Mouse (Mus musculus) limb, embryonic 12.5 days (tissue): ENCODE results near the gene Zfp36. TPM values are rescaled to one million over a fixed set of nuclear protein-coding genes. Genes with fewer than 3 reads are reported as not detected.
A peak's percentile ranks its signal among the peaks of the same experiment; 100 is the strongest.
"Not testable (repeated sequence)": the region's sequence is repeated elsewhere in the genome, so short reads cannot be mapped to it uniquely, and the experiment has no call there.

Experiments used
- ATAC-seq: fragments of 200-750 bp; cut with Nextera tagmentation; 2 replicates; pipeline ENCODE4 v1.8.0; 2017; ENCODE audit warnings: low read depth, moderate TSS enrichment; ENCODE audit not compliant: insufficient number of reproducible peaks, insufficient read depth, low FRiP score, low TSS enrichment
- H3K27ac ChIP-seq: fragments of 300-500 bp; sonication (generic); 2 replicates; pipeline ENCODE4 v1.5.1; 2016; ENCODE audit warnings: mild to moderate bottlenecking, moderate library complexity
- H3K27me3 ChIP-seq: fragments of 300-500 bp; sonication (generic); 2 replicates; pipeline ENCODE4 v1.6.1; 2016; ENCODE audit warnings: mild to moderate bottlenecking, moderate library complexity
- H3K36me3 ChIP-seq: fragments of 300-500 bp; sonication (generic); 2 replicates; pipeline ENCODE4 v1.6.1; 2016; ENCODE audit warnings: mild to moderate bottlenecking, moderate library complexity
- H3K4me1 ChIP-seq: fragments of 300-500 bp; sonication (generic); replicated peaks from 2 replicates; pipeline ENCODE4 v1.6.1; 2016
- H3K4me2 ChIP-seq: fragments of 300-500 bp; sonication (generic); 2 replicates; pipeline ENCODE4 v1.6.1; 2016; ENCODE audit warnings: mild to moderate bottlenecking, moderate library complexity
- H3K4me3 ChIP-seq: fragments of 300-500 bp; sonication (generic); replicated peaks from 2 replicates; pipeline ENCODE4 v1.5.1; 2016; ENCODE audit warnings: mild to moderate bottlenecking
- H3K9ac ChIP-seq: fragments of 300-500 bp; sonication (generic); replicated peaks from 2 replicates; pipeline ENCODE4 v1.6.1; 2016; ENCODE audit warnings: mild to moderate bottlenecking, moderate library complexity
- H3K9me3 ChIP-seq: fragments of 300-500 bp; sonication (generic); 2 replicates; pipeline ENCODE4 v1.6.1; 2016; ENCODE audit warnings: mild to moderate bottlenecking, moderate library complexity
- WGBS: fragments of 180-500 bp; shearing (Covaris S2); methylation state at CpG from one replicate; pipeline ENCODE4 v1.1.7; 2016; 5-methylcytosine and 5-hydroxymethylcytosine counted together
- polyA plus RNA-seq: library from polyadenylated mRNA; unstranded; fragments of >200 nt; fragmentation: Nextera tagmentation; extraction: Ambion mirVana; gene quantifications from 2 replicates; pipeline ENCODE4 v1.2.1, GENCODE M21; 2016

Gene Zfp36
- polyA plus RNA-seq, 1 experiment from 2014 or later: 7.1 TPM

GRCm38 (mm10) chr7:28398000-28398399 lies 17.9 kb upstream of the Zfp36 start:
- ATAC-seq: no peak
- Histone ChIP-seq H3K27me3 (no peaks in the 10 kb centered on the region), H3K4me3 (no peak overlapping the region), H3K36me3 (peaks cover 84% of the 10 kb centered on the region), H3K4me1 (peaks cover 10% of the 10 kb centered on the region), H3K9me3 (no peaks in the 10 kb centered on the region), H3K27ac (no peak overlapping the region), H3K9ac (no peak overlapping the region), H3K4me2 (no peak overlapping the region)
- 66% methylated on average over 3 of the region's 3 CpGs for WGBS

DNA sequence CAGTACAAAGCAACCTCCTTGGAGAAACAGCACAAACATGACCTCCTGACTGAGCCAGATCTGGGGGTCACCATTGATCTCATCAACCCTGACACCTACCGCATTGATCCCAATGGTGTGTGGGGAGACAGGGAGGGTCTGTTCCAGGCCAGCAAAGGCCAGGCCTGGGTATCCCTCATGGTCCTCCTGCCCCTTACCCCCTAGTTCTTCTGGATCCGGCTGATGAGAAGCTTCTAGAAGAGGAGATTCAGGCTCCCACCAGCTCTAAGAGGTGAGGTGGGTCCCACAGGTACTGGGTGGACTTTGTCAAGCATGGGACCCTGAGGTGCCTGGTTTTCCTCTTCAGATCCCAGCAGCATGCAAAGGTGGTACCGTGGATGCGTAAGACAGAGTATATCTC lies 15.4 kb upstream of the Zfp36 start:
- H3K4me3 ChIP-seq: no peak overlapping the region
- no peak overlapping the region for H3K9ac ChIP-seq
- no peak overlapping the region for H3K4me2 ChIP-seq
- 92% methylated on average over 4 of the region's 4 CpGs for WGBS
- no peak overlapping the region for H3K27ac ChIP-seq
- peaks cover 65% of the 10 kb centered on the region for H3K36me3 ChIP-seq
- ATAC-seq: no peak
- H3K4me1 ChIP-seq: peaks cover 17% of the 10 kb centered on the region
- H3K27me3 ChIP-seq: no peaks in the 10 kb centered on the region
- no peaks in the 10 kb centered on the region for H3K9me3 ChIP-seq

DNA sequence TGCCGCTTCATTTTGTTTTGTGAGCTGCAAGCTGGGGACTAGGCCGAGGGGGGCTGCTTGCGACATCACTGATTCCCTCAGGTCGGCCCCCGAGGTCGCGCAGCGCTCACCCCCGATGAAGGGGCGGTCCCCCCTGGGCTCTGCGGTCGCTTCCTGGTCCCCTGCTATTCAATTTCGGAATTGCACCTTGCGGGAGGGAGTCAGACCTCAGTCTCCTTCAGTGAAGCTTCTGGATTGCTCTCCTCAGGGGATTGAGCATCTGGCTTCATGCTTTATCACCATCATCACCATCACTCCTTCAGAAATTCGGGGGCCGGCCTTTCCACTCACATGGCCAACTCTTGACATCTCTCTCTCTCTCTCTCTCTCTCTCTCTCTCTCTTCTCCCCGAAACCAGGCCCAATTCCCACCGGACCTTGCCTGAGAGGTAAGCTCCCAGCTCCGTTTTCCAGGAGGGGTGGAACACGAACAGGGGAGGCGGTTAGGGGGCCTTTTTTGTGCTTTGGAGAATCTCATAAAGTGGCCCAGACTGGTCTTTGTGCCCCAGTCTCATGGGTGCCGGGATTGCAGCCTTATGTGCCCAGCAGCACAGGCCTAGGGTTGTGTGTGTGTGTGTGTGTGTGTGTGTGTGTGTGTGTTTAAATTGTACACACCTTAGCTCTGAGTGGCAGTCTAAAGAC lies 13.4 kb upstream of the Zfp36 start:
- WGBS: 6% methylated on average over 22 of the region's 22 CpGs
- Histone ChIP-seq H3K27ac (peak overlapping the region; percentile 83), H3K9me3 (no peaks in the 10 kb centered on the region), H3K27me3 (no peaks in the 10 kb centered on the region), H3K4me3 (peak overlapping the region; percentile 92), H3K9ac (peak overlapping the region; percentile 84), H3K4me1 (peaks cover 17% of the 10 kb centered on the region), H3K36me3 (peaks cover 65% of the 10 kb centered on the region), H3K4me2 (peak overlapping the region; percentile 96)
- ATAC-seq: no peak

DNA sequence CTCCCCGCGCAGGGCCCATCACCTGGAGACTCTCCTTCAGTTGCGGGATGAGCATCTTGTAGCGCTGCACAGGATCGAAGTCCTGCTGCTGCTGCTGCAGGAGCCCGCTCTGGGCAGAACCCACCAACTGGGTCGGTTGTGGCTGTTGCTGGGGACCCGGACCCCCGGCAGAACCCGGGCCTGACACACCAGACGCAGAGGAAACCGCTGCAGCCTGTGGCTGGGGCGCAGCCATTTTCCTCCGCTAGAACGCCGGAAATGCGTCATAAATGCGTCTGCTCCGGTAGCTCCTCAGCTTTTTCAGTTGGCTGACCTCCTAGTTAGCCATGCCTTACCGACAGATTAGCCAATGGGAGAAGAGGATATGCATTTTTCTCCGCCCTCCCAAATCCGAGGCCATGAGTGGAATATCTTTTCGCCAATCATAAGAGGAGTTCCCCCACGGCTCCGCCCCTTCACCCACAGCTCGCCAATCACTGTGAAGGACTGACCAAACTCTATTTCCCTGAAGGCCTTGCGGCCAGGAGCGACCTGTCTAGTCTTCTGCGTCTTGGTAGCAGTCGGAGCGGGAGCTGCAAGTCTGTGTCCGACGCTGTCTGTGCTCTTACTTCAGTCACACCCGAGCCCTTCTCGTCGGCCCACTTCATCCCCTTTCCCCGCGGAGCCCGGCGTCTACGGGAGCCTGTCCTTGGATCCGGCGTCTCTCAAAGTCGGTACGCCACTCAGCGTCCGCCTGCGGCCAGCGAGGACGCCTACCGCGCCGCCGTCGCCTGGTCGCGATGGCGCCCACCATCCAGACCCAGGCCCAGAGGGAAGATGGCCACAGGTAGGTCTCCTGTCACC lies 12.6 kb upstream of the Zfp36 start, which contains the start of the genes Med29 and Paf1:
Med29 (minus strand) TSS at position 280 of the 843 bp plus-strand sequence.
Paf1 (plus strand) TSS at position 523 of the 843 bp plus-strand sequence.
- Histone ChIP-seq H3K27ac (peak within 1 kb of the TSS; percentile 83), H3K4me2 (peak within 1 kb of the TSS; percentile 96), H3K4me3 (peak within 1 kb of the TSS; percentile 92), H3K27me3 (no peaks in the 10 kb centered on the region), H3K36me3 (peaks cover 65% of the 10 kb centered on the region), H3K9me3 (no peaks in the 10 kb centered on the region), H3K4me1 (peaks cover 17% of the 10 kb centered on the region), H3K9ac (peak within 1 kb of the TSS; percentile 84)
- WGBS: under 1% methylated on average over 58 of the region's 58 CpGs
- peak; percentile 98 for ATAC-seq

DNA sequence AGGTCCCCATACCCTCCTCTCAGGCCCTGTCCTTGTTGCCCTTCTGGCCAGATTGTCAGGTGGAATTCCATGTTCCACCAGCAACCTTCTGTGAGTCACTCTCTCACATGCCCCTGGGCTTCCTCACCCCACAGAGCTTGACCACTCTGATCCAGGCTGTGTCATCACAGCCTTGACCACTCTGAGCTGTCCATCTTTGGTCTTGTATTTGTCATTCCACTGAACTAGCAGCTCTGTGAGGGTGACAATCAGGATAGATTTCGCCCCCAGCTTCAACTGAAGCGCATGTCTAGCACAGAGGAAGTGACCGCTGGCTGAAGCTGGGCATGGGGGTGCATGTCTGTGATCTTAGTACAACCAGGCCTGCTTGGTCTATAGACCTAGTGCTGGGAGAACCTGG lies 10.3 kb upstream of the Zfp36 start:
- Histone ChIP-seq H3K27me3 (no peaks in the 10 kb centered on the region), H3K36me3 (peaks cover 59% of the 10 kb centered on the region), H3K9ac (no peak overlapping the region), H3K4me3 (no peak overlapping the region), H3K4me2 (no peak overlapping the region), H3K4me1 (peaks cover 21% of the 10 kb centered on the region), H3K9me3 (no peaks in the 10 kb centered on the region), H3K27ac (no peak overlapping the region)
- 96% methylated on average over 3 of the region's 3 CpGs for WGBS
- ATAC-seq: no peak

GRCm38 (mm10) chr7:28387384-28387783 lies 7.3 kb upstream of the Zfp36 start:
- peaks cover 54% of the 10 kb centered on the region for H3K36me3 ChIP-seq
- 92% methylated on average over 7 of the region's 7 CpGs for WGBS
- H3K27me3 ChIP-seq, H3K4me2 ChIP-seq, H3K27ac ChIP-seq, ATAC-seq, H3K9ac ChIP-seq, H3K9me3 ChIP-seq, H3K4me3 ChIP-seq: not testable (repeated sequence)
- peaks cover 20% of the 10 kb centered on the region for H3K4me1 ChIP-seq

DNA sequence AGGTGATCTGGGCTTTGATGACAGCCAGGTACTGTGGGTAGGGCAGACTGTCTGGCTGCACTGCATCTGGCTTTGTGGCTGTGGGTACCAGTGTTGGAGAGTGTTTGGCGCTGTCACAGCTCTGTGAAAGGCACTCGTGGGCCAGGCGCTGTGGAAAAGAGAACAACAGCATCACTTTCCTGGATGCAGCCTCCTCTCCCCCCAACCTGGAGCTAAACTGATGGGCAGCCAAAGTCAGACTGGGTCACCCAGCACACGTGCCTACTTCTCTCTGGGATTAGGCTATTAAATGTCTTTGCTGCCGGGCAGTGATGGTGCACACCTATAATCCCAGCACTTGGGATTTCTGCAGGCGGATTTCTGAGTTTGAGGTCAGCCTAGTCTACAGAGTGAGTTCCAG lies 6.8 kb upstream of the Zfp36 start:
- H3K27me3 ChIP-seq, H3K27ac ChIP-seq, H3K9me3 ChIP-seq, H3K9ac ChIP-seq, H3K4me2 ChIP-seq, ATAC-seq, H3K4me3 ChIP-seq: not testable (repeated sequence)
- 76% methylated on average over 6 of the region's 6 CpGs for WGBS
- Histone ChIP-seq H3K36me3 (peaks cover 54% of the 10 kb centered on the region), H3K4me1 (peaks cover 25% of the 10 kb centered on the region)

- Histone ChIP-seq H3K27me3 (no peaks in the 10 kb centered on the region), H3K4me1 (peaks cover 25% of the 10 kb centered on the region), H3K27ac (peak overlapping the region; percentile 54; the same call in 1 of the 2 replicates), H3K9me3 (no peaks in the 10 kb centered on the region), H3K36me3 (peaks cover 54% of the 10 kb centered on the region), H3K4me3 (no peak overlapping the region), H3K9ac (no peak overlapping the region), H3K4me2 (no peak overlapping the region)
- peak; percentile 50; the same call in 1 of the 2 replicates for ATAC-seq
- 6% methylated on average over 4 of the region's 4 CpGs for WGBS
Observed at GRCm38 (mm10) chr7:28386462-28386861, 6.4 kb upstream of the Zfp36 start.

DNA sequence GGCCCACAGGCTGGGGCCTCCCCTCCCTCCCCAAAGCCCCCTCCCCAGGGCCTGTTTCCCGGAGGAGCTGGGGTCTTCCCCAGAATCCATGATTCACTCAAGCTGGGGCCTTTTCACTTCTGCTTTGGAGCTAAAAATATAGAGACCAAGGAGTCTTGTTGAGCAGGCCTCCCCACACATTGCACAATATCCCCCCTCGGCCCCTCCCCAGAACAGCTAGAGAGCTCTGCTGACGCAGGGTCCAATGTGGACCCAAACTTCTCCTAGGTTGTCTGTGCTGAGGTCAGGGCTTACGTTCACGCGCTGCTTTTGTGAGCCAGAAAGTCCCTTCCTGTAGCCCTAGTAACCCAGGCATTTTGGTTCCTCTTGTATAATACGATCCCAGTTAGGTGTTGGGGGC lies 6.0 kb upstream of the Zfp36 start:
- Histone ChIP-seq H3K4me3 (no peak overlapping the region), H3K36me3 (peaks cover 53% of the 10 kb centered on the region)
- 85% methylated on average over 7 of the region's 7 CpGs for WGBS

GRCm38 (mm10) chr7:28385196-28385595 lies 5.1 kb upstream of the Zfp36 start:
- peaks cover 35% of the 10 kb centered on the region for H3K4me1 ChIP-seq
- no peak overlapping the region for H3K9ac ChIP-seq
- no peak overlapping the region for H3K4me3 ChIP-seq
- peaks cover 45% of the 10 kb centered on the region for H3K36me3 ChIP-seq
- H3K27me3 ChIP-seq: no peaks in the 10 kb centered on the region
- WGBS: 85% methylated on average over 9 of the region's 9 CpGs
- ATAC-seq: no peak
- no peak overlapping the region for H3K4me2 ChIP-seq
- no peaks in the 10 kb centered on the region for H3K9me3 ChIP-seq
- no peak overlapping the region for H3K27ac ChIP-seq

More for the DNA sequence above, 6.0 kb upstream of the Zfp36 start:
- H3K27me3 ChIP-seq: no peaks in the 10 kb centered on the region
- peak overlapping the region; percentile 54; the same call in 1 of the 2 replicates for H3K27ac ChIP-seq
- H3K9me3 ChIP-seq: no peaks in the 10 kb centered on the region
- no peak overlapping the region for H3K4me2 ChIP-seq
- no peak overlapping the region for H3K9ac ChIP-seq
- H3K4me1 ChIP-seq: peaks cover 27% of the 10 kb centered on the region
- no peak for ATAC-seq

- H3K27me3 ChIP-seq: no peaks in the 10 kb centered on the region
- peaks cover 35% of the 10 kb centered on the region for H3K36me3 ChIP-seq
- no peak overlapping the region for H3K4me2 ChIP-seq
- H3K9ac ChIP-seq: no peak overlapping the region
- peaks cover 41% of the 10 kb centered on the region for H3K4me1 ChIP-seq
- ATAC-seq: no peak
- no peak overlapping the region for H3K27ac ChIP-seq
- H3K4me3 ChIP-seq: no peak overlapping the region
- no peaks in the 10 kb centered on the region for H3K9me3 ChIP-seq
- 85% methylated on average over 6 of the region's 6 CpGs for WGBS
Observed at GRCm38 (mm10) chr7:28384162-28384561, 4.1 kb upstream of the Zfp36 start.
